Mouse (Mus musculus) layer of hippocampus, adult 11-12 months (tissue): ENCODE results near the gene Cd200.
"Not testable (repeated sequence)": the region's sequence is repeated elsewhere in the genome, so short reads cannot be mapped to it uniquely, and the experiment has no call there.

Source experiments
- DNase-seq: peaks from one replicate; pipeline ENCODE4 v3.0.0; 2022; ENCODE audit warnings: low spot score

The Cd200 gene

DNA sequence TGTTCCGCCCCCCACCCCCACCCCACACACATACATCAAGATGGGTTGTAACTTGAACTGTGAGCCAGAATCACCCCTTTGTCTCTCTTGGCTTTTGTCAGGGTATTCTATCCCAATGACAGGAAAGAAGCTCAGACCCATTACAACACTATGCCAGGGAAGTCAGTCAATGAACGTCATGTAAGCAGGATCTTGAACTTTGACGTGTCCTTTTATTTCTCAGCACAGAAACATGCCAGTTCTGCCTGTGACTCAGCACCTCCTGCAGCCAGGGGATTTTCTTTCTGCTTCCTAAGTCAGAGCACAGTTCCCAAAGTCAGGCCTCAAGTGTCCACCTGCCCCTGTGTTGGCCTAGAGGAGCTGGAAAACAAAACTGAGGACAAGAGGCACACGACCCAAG is 31.5 kb downstream of the Cd200 start:
- no peak for DNase-seq

- DNase-seq: no peak
Observed at GRCm38 (mm10) chr16:45376812-45377211, 32.0 kb downstream of the Cd200 start.

DNA sequence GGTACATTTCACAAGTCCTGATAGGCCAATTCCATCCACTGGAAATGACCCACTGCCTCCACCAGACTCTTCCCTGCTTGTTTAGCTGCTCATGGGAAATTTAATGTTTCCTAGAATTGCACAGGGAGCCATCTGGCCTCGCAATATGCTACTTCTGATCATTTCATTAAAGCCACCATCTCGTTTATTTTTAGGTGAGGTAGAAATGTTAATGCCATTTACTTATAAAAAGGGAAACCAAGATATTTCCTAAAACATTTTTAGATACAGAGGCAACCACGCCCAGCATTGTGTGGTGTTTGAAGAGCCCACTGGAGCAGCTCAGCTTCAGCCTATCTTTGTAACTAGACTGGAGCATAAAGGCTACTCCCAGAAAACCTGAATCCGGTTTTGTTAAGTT is 32.6 kb downstream of the Cd200 start:
- DNase-seq: peak; percentile 32

- no peak for DNase-seq
Observed at GRCm38 (mm10) chr16:45375506-45376225, 33.2 kb downstream of the Cd200 start.

DNA sequence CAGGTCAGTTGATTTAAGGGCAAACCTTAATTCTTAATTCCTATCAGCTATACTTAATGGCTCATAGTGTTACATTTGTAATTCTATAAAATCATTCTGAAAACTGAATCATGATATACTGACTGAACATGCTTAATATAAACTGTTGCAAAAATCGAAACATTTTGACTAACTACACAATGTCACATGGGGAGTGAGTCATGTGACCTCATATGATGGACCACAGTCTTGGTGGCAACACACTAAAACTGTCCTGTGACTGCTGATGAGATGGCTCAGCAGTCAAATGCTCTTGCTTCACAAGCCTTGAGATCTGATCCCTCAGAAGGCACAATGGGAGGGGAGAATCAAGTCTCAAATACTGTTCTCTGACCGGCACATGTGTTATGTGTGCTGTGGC is 34.8 kb downstream of the Cd200 start:
- no peak for DNase-seq

- no peak for DNase-seq
Observed at GRCm38 (mm10) chr16:45371076-45371475, 37.8 kb downstream of the Cd200 start.

- DNase-seq: no peak
Observed at GRCm38 (mm10) chr16:45369285-45369965, 39.4 kb downstream of the Cd200 start.

- DNase-seq: no peak
Observed at GRCm38 (mm10) chr16:45366111-45366510, 42.7 kb downstream of the Cd200 start.

DNA sequence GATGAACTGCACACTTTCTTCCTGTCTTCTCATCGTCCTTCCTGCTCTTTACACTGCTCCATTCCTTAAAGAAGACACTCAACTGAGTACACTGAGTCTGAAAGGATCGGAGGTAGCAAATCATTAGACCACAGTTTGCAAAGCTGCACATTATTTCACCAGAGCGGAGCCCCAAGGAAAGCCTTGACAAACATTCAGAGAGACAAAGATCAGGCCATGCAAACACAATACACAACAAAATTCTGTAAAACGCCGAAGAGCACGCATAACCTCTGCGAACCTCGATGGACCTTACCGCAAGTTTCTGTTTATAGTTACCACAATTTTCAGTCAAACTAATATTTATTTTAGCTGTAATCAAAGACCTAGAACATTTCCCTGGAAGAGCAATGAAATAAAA is 43.5 kb downstream of the Cd200 start:
- no peak for DNase-seq

DNA sequence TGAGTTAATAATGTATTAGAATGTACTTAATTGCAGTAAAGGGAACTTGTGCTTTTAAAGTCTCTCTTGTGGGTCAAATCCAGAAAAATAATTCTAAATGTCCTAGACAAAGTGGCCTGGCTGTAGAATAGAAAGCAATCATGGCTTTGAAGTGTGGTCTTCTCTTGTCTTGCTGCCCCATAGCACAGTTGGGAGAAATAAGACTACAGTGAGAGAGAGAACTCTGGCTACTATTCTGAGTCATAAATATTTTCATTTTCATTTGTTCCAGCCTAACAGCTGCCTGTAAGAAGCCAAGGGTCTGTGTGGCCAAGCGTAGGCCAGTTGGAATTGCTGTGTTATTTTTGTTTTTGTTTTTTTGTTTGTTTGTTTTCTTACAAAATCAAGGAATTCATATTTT is 44.2 kb downstream of the Cd200 start:
- no peak for DNase-seq

DNA sequence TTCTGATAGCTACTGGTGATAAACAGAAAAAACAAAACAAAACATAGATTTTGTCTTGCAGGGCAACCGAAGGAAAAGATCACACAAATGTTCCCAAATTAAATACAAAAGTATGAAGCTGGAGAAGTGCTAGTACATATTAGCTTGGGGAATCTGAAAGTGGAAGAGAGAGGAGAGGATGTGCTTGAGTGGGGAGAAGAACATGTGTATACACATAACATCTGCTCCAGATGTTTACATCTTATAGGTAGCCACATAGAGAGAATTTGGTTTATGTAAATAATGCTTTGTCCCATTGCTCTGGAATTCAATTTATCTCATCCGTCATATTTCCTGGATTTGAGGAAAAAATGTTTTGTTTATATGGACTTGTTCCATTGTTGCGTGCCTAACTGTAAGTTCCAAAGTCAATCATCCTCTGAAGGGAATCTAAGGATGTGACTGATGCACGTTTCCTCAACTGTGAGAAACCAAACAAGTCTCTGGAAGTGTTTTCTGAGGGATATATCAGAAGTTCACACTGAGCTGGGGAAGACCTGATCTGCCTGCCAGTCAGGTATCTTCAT is 45.3 kb downstream of the Cd200 start:
- no peak for DNase-seq

DNA sequence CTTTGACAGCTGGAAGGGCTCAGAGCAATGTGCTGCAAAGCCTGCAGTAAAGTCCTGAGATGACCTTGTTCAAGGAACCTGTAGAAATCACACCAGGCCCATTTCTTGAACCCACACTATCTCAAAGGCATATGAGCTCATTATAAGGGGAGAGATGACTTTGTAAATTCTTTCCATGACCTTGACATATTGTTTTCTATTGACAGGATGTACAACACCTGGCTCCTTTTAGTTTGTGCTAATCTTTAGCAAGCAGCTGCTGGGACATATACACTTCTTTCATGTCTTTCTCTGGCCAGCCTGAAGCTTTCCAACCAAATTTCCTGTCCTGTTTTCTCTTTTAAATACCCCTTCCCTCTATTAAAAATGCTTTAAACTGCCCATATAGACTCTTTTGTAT is 47.4 kb downstream of the Cd200 start:
- DNase-seq: no peak

- not testable (repeated sequence) for DNase-seq
Observed at GRCm38 (mm10) chr16:45358441-45358840, 50.4 kb downstream of the Cd200 start.

DNA sequence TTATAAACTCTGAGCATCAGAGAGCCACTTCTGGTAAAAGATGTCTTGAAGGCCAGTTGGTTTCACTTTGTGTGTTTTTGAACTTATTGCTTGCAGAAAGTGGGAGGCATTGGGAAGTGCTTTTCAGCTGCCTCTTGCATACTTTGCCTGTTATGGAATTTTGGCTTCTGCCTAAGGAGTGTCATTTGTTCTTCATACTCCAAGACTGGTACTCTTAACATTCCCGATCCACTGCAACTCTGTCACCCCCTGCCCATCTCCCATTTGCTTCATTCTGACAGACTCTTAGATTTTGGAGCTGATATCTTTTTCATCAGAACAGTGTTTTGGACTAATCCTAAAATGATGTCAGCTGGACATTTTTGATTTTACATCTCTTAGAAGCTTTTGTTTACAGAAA is 51.7 kb downstream of the Cd200 start:
- no peak for DNase-seq

DNA sequence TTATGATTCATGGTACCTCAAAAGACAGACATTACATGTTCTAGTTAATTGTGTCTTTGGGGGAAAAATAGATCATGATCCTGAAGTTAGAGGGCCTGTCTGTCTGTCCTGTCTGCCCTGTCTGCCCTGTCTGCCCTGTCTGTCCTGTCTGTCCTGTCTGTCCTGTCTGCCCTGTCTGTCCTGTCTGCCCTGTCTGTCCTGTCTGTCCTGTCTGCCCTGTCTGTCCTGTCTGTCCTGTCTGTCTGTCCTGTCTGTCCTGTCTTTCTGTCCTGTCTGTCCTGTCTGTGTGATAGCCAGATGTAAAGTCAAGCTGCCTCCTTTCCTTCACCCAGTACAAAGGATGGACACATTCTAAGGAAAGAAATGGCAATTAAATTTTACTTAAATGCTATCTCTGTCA is 56.0 kb downstream of the Cd200 start:
- DNase-seq: no peak

DNA sequence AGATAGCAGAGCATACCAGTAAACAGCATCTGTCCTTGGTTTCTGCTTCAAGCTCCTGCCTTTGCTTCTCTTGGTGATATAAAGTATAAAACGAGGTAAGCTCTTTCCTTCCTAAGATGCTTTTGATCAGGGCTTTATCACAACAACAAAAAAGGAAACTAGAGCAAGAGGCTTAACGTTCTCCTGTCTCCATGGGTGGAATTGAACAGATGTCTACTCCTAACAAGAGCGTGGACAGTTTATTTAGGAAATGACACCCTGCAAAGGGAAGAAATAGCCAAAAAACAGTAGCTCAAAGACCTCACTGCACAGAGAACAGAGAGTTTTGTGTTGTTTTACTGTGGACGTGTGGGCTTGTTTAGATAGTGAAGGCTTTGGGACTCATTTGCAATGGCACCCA is 58.1 kb downstream of the Cd200 start:
- DNase-seq: no peak

GRCm38 (mm10) chr16:45349523-45350298 is 59.1 kb downstream of the Cd200 start:
- no peak for DNase-seq

DNA sequence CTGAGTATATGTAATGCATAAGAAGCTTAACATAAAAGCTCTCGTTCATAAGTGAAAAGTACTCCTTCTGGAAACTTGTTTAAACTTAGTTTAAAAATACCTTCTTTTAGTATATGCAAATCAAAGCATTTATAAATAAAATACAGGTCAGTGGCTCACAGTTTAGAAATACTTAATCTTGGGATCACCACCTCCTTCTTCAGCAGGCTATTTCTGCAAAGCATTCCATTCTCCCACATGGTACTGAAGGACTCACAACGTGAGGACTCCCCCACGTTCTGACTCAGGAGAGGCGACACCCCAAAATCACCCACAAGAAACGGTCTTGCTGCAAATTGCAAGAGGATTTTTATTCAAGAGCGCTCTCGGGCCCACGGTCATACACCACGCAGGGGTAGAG is 60.6 kb downstream of the Cd200 start:
- not testable (repeated sequence) for DNase-seq

DNA sequence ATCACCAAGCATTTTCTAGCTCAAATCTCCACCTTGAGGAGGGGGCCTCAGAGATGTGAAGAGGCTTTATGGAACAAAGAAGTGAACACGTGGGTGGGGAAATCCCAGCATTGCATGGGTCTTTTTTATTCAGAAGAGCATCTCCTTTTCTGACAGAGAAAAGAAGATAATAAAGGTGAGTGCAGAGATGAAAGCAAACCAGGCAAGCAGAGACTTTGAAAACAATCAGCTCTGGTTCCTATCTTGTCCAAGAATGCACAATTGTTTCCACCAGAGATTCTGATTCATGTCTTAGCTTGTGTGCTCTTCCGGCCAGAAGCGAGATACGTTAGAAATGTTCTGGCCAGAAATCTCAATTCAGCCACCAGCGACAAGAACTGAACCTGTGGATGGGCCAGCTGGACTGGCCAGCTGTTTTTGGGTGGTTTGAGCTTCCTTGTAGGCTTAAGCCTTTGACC is 61.9 kb downstream of the Cd200 start:
- no peak for DNase-seq

DNA sequence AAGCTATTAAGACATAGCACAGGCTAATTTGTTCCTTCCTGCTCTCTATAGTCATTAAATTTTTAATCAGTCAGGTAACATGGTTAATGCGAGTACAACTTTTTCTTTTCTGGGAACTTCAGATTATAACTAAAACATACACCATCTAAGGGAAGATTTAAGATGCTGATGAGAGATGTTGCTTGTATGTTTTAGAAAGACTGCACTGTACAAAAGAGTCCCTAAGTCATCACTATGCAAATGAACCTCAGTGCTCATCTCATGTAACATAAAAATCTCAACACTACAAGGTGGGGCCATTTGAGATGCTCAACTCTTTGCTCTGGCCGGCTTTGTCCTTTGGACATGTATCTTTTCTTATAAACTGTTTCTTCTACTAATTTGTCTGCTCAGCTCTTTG is 62.5 kb downstream of the Cd200 start:
- DNase-seq: no peak

DNA sequence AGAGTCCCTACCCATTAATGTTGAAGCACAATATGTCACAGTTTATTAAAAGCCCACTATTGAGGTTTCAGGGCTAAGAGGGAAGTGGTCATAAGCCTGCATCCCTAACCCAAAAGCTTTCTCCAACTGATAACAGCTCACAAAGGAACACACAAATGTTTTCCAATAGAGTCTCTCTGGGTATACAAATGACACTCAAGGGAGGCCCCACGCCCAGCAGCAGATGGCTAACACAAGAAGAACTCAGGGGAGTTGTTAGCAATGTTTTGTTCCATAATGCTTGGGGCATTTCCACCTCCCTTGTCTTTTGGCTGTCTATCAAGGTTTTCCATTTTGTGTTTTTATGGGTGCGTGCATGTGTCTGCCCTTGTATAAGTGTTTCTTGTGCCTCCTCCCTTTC is 64.0 kb downstream of the Cd200 start:
- DNase-seq: no peak

DNA sequence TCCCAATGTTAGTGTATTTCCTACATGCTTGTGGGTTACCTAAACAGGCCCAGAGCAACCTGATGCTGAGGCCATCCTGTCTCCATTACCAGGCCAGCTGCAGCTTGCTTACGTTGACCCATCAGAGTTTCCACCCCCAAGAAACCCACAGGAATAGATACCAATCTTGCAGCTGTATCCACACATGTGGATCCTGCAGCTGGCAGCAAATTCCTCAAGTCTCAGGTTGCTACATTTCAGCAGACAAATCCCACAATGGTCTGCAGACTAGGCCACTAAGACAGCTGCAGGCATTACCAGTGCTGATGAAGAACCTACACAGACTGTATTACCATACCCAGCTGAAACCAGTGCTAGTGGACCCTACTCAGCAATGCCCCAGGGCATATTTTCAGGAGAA is 72.4 kb downstream of the Cd200 start:
- no peak for DNase-seq

DNA sequence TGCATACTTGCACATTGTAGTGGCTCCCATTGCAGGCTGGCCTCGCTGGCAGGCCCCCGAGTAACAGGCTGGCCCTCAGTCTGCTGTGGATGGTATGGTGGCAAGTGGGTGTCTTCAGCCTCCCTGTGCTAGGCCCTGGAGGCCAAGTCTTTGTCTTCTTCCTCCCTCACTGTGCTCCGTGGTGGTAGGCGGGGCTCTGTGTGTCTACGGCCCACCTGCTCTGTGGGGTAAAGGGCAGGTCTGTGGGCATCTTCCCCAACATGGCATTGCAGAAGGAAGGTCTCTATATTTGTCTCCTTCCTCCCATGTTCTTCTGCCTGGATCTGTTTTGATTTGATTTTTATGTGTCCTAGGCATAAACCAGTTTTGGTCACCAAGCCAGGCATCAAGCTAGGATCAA is 74.0 kb downstream of the Cd200 start:
- no peak for DNase-seq
